Mouse (Mus musculus) right cerebral cortex, postnatal 10 days (tissue): Measurements from ENCODE around the gene Pde4c.

Experiments
- DNase-seq, 2 experiments: peaks; one replicate each; pipeline ENCODE4 v3.0.0; 2021; ENCODE audit warnings: low spot score in 2 of 2

Gene Pde4c

GRCm38 (mm10) chr8:70720739-70721138 is 2.8 kb upstream of the Pde4c start:
- peak; percentile 74 to 81 for DNase-seq

GRCm38 (mm10) chr8:70721601-70722000 is 1.9 kb upstream of the Pde4c start:
- no peak for DNase-seq

- no peak for DNase-seq
Measured at GRCm38 (mm10) chr8:70724216-70724615, 696 bp downstream of the Pde4c start.

- DNase-seq, result no peak
Measured at GRCm38 (mm10) chr8:70725792-70726447, 2.4 kb downstream of the Pde4c start.

- no peak for DNase-seq
Measured at GRCm38 (mm10) chr8:70726721-70727120, 3.2 kb downstream of the Pde4c start.

- DNase-seq, result no peak
Measured at GRCm38 (mm10) chr8:70729808-70730475, 6.4 kb downstream of the Pde4c start.

- no peak for DNase-seq
Measured at GRCm38 (mm10) chr8:70730956-70731355, 7.4 kb downstream of the Pde4c start.

- no peak for DNase-seq
Measured at GRCm38 (mm10) chr8:70737705-70738104, 14.2 kb downstream of the Pde4c start.

- no peak for DNase-seq
Measured at GRCm38 (mm10) chr8:70738211-70738610, 14.7 kb downstream of the Pde4c start.

GRCm38 (mm10) chr8:70741661-70742060 is 18.1 kb downstream of the Pde4c start:
- no peak for DNase-seq

GRCm38 (mm10) chr8:70742176-70742575 is 18.7 kb downstream of the Pde4c start:
- DNase-seq, result no peak

- peak in 1 of 2 experiments; percentile 25 for DNase-seq
Measured at GRCm38 (mm10) chr8:70742981-70743655, 19.6 kb downstream of the Pde4c start.

- peak; percentile 72 to 73 for DNase-seq
Measured at GRCm38 (mm10) chr8:70743656-70744590, 20.4 kb downstream of the Pde4c start.

GRCm38 (mm10) chr8:70744806-70745205 is 21.3 kb downstream of the Pde4c start:
- peak in 1 of 2 experiments; percentile 19 for DNase-seq

- peak in 1 of 2 experiments; percentile 17 for DNase-seq
Measured at GRCm38 (mm10) chr8:70745691-70746220, 22.2 kb downstream of the Pde4c start.

GRCm38 (mm10) chr8:70746676-70747075 is 23.2 kb downstream of the Pde4c start:
- DNase-seq, result peak in 1 of 2 experiments; percentile 22

- peak in 1 of 2 experiments; percentile 20 for DNase-seq
Measured at GRCm38 (mm10) chr8:70747211-70747890, 23.8 kb downstream of the Pde4c start.

GRCm38 (mm10) chr8:70748246-70749096 is 25.0 kb downstream of the Pde4c start:
- peak in 1 of 2 experiments; percentile 18 for DNase-seq

GRCm38 (mm10) chr8:70749097-70749674 is 25.7 kb downstream of the Pde4c start:
- peak in 1 of 2 experiments; percentile 30 for DNase-seq
